Mouse (Mus musculus) cerebellum, adult 2 months (tissue): Measurements from ENCODE around the gene Plcl2.

Source experiments
- CTCF ChIP-seq: fragments of 200-500 bp; IDR thresholded peaks from 2 replicates; pipeline ENCODE4 v1.5.1; 2011; ENCODE audit warnings: low read depth, mild to moderate bottlenecking, control low read depth, low read length, moderate library complexity, borderline replicate concordance; ENCODE audit not compliant: insufficient read depth
- POLR2A ChIP-seq: fragments of 200-500 bp; IDR thresholded peaks from 2 replicates; pipeline ENCODE4 v1.6.1; 2011; ENCODE audit warnings: low read length, control low read depth, borderline replicate concordance; ENCODE audit not compliant: insufficient read depth

DNA sequence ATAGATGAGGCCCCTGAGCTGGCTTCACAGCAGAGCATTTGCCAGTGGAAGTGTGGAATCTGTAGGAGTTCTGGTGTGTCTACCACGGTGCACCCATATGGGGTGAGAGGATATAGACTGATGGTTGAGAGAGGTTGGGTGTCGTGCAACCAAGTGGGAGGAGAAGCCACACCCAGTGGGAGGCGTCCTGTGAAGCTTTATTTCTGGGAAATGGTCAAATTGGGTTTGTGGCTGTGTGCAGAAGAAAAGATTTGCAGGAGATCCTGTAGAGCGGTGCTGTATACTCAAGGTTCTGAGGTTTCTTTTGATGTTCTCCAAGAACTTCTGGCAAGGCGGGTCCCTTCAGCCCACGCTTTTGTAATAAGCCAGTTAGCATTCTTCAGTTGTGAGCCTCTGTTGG, 15.8 kb downstream of the Plcl2 start:
- no peak for TF ChIP-seq POLR2A
- no peak for TF ChIP-seq CTCF
